Mouse (Mus musculus) neural tube, embryonic 14.5 days (tissue): ENCODE results near the gene Olfr686. TPM values are rescaled to one million over a fixed set of nuclear protein-coding genes. Genes with fewer than 3 reads are reported as not detected.

Experiments
- ATAC-seq: fragments of 200-750 bp; cut with Nextera tagmentation; 2 replicates; pipeline ENCODE4 v1.8.0; 2017; ENCODE audit warnings: low read depth, mild to moderate bottlenecking, moderate TSS enrichment, moderate library complexity
- H3K27ac ChIP-seq: fragments of 300-500 bp; sonication (generic); 2 replicates; pipeline ENCODE4 v1.5.1; 2014; ENCODE audit warnings: low read depth, mild to moderate bottlenecking, control low read depth, low read length, moderate library complexity, mixed read lengths
- H3K27me3 ChIP-seq: fragments of 300-500 bp; sonication (generic); 2 replicates; pipeline ENCODE4 v1.6.1; 2014; ENCODE audit warnings: low read length; ENCODE audit not compliant: control insufficient read depth, insufficient read depth
- H3K36me3 ChIP-seq: fragments of 300-500 bp; sonication (generic); 2 replicates; pipeline ENCODE4 v1.6.1; 2014; ENCODE audit warnings: low read length, mixed read lengths; ENCODE audit not compliant: control insufficient read depth, insufficient read depth
- H3K4me1 ChIP-seq: fragments of 300-500 bp; sonication (generic); 2 replicates; pipeline ENCODE4 v1.6.1; 2014; ENCODE audit warnings: low read length; ENCODE audit not compliant: control insufficient read depth, insufficient read depth
- H3K4me2 ChIP-seq: fragments of 300-500 bp; sonication (generic); 2 replicates; pipeline ENCODE4 v1.6.1; 2014; ENCODE audit warnings: mild to moderate bottlenecking, low read depth, low read length, control low read depth
- H3K4me3 ChIP-seq: fragments of 300-500 bp; sonication (generic); 2 replicates; pipeline ENCODE4 v1.5.1; 2014; ENCODE audit warnings: low read depth, low read length, control low read depth, mixed read lengths
- H3K9ac ChIP-seq: fragments of 300-500 bp; sonication (generic); replicated peaks from 2 replicates; pipeline ENCODE4 v1.6.1; 2014; ENCODE audit warnings: low read depth, mild to moderate bottlenecking, control low read depth, low read length, mixed read lengths
- H3K9me3 ChIP-seq: fragments of 300-500 bp; sonication (generic); 2 replicates; pipeline ENCODE4 v1.6.1; 2016; ENCODE audit warnings: low read length; ENCODE audit not compliant: control insufficient read depth
- WGBS: fragments of 180-500 bp; shearing (Covaris S2); extraction: QIAGEN DNeasy Blood & Tissue Kit; methylation state at CpG from one replicate; pipeline ENCODE4 v1.1.7; 2014; 5-methylcytosine and 5-hydroxymethylcytosine counted together
- polyA plus RNA-seq: library from polyadenylated mRNA; unstranded; fragments of >200 nt; fragmentation: Nextera tagmentation; extraction: Ambion mirVana; gene quantifications from 2 replicates; pipeline ENCODE4 v1.2.1, GENCODE M21; 2014

Olfr686 gene
- polyA plus RNA-seq, 1 experiment from 2014 or later = not detected

- Histone ChIP-seq H3K27me3 (no peaks in the 10 kb centered on the region), H3K27ac (no peak within 1 kb of the TSS), H3K4me1 (no peaks in the 10 kb centered on the region), H3K9ac (no peak within 1 kb of the TSS), H3K4me3 (no peak within 1 kb of the TSS), H3K36me3 (no peaks in the 10 kb centered on the region), H3K4me2 (no peak within 1 kb of the TSS), H3K9me3 (no peaks in the 10 kb centered on the region)
- ATAC-seq = no peak
- 94% methylated on average over 1 of the region's 1 CpGs for WGBS
These were observed 21.4 kb downstream of the Olfr686 start, which contains the start of gene Olfr685 for GRCm38 (mm10) chr7:105185912-105186311. Gene Olfr685, minus strand, starts transcription at chr7:105186012.

GRCm38 (mm10) chr7:105170773-105171172, 36.5 kb downstream of the Olfr686 start:
- no peak for ATAC-seq
- Histone ChIP-seq H3K27me3 (no peaks in the 10 kb centered on the region), H3K4me3 (no peak overlapping the region), H3K4me2 (no peak overlapping the region), H3K9me3 (no peaks in the 10 kb centered on the region), H3K9ac (no peak overlapping the region), H3K27ac (no peak overlapping the region), H3K36me3 (no peaks in the 10 kb centered on the region), H3K4me1 (no peaks in the 10 kb centered on the region)
- WGBS = 58% methylated on average over 4 of the region's 4 CpGs

- H3K4me1 ChIP-seq = no peaks in the 10 kb centered on the region
- H3K9me3 ChIP-seq = no peaks in the 10 kb centered on the region
- no peaks in the 10 kb centered on the region for H3K27me3 ChIP-seq
- no peak within 1 kb of the TSS for H3K27ac ChIP-seq
- no peak within 1 kb of the TSS for H3K4me2 ChIP-seq
- WGBS = 67% methylated on average over 1 of the region's 1 CpGs
- no peak within 1 kb of the TSS for H3K9ac ChIP-seq
- no peak within 1 kb of the TSS for H3K4me3 ChIP-seq
- no peak for ATAC-seq
- no peaks in the 10 kb centered on the region for H3K36me3 ChIP-seq
These were observed 43.7 kb downstream of the Olfr686 start, which contains the start of gene Olfr684 for GRCm38 (mm10) chr7:105163553-105163952. Gene Olfr684, minus strand, starts transcription at chr7:105163653.

Other genes with a start within 250 kb of the Olfr686 start
- not detected in 2 replicates for gene Olfr670, start 244.9 kb downstream of the Olfr686 start, polyA plus RNA-seq
- not detected in 2 replicates for gene Olfr671, start 228.4 kb downstream of the Olfr686 start, polyA plus RNA-seq
- not detected in 2 replicates for gene Olfr672, start 205.5 kb downstream of the Olfr686 start, polyA plus RNA-seq
- not detected in 2 replicates for gene Olfr675, start 179.0 kb downstream of the Olfr686 start, polyA plus RNA-seq
- gene Olfr676, start 174.8 kb downstream of the Olfr686 start, polyA plus RNA-seq = not detected in 2 replicates
- gene Olfr677, start 156.1 kb downstream of the Olfr686 start, polyA plus RNA-seq = not detected in 2 replicates
- not detected in 2 replicates for gene Olfr678, start 143.0 kb downstream of the Olfr686 start, polyA plus RNA-seq
- not detected in 2 replicates for gene Olfr679, start 126.3 kb downstream of the Olfr686 start, polyA plus RNA-seq
- not detected in 2 replicates for gene Olfr680-ps1, start 114.7 kb downstream of the Olfr686 start, polyA plus RNA-seq
- gene Olfr681, start 90.6 kb downstream of the Olfr686 start, polyA plus RNA-seq = not detected in 2 replicates
- not detected in 2 replicates for gene Olfr683, start 60.5 kb downstream of the Olfr686 start, polyA plus RNA-seq
- gene Olfr684, start 43.8 kb downstream of the Olfr686 start, polyA plus RNA-seq = not detected in 2 replicates
- not detected in 2 replicates for gene Olfr685, start 21.5 kb downstream of the Olfr686 start, polyA plus RNA-seq
- not detected in 2 replicates for gene Olfr688, start 80.6 kb upstream of the Olfr686 start, polyA plus RNA-seq
- not detected in 2 replicates for gene Olfr689, start 103.7 kb upstream of the Olfr686 start, polyA plus RNA-seq
- gene Olfr690, start 126.6 kb upstream of the Olfr686 start, polyA plus RNA-seq = not detected in 2 replicates
- 0.27 and 0.35 TPM in 2 replicates for gene Olfr691, start 134.8 kb upstream of the Olfr686 start, polyA plus RNA-seq
- not detected in 2 replicates for gene Olfr692, start 160.7 kb upstream of the Olfr686 start, polyA plus RNA-seq
- gene Gm5901, start 167.6 kb upstream of the Olfr686 start, polyA plus RNA-seq = not detected in 2 replicates
- 40.1 and 43.7 TPM in 2 replicates for gene Fam160a2, start 192.6 kb upstream of the Olfr686 start, polyA plus RNA-seq
- not detected in 2 replicates for gene Cnga4, start 197.1 kb upstream of the Olfr686 start, polyA plus RNA-seq
- gene Cckbr, start 218.2 kb upstream of the Olfr686 start, polyA plus RNA-seq = 3.0 and 4.4 TPM in 2 replicates